Mouse (Mus musculus) lung, embryonic 14.5 days (tissue): ENCODE measurements around the gene Txn2. TPM values are rescaled to one million over a fixed set of nuclear protein-coding genes. Genes with fewer than 3 reads are reported as not detected.
A peak's percentile ranks its signal among the peaks of the same experiment; 100 is the strongest.

ENCODE experiments used
- ATAC-seq: fragments of 200-750 bp; cut with Nextera tagmentation; 2 replicates; pipeline ENCODE4 v1.8.0; 2017; ENCODE audit warnings: mild to moderate bottlenecking, moderate TSS enrichment, moderate library complexity; ENCODE audit not compliant: insufficient read depth
- DNase-seq: peaks from one replicate; pipeline ENCODE4 v3.0.0-alpha.2; 2015
- H3K27ac ChIP-seq: fragments of 300-500 bp; sonication (generic); 2 replicates; pipeline ENCODE4 v1.5.1; 2014; ENCODE audit warnings: low read depth, mild to moderate bottlenecking, moderate library complexity
- H3K27me3 ChIP-seq: fragments of 300-500 bp; sonication (generic); 2 replicates; pipeline ENCODE4 v1.6.1; 2014; ENCODE audit warnings: low read length, control low read depth; ENCODE audit not compliant: insufficient read depth
- H3K36me3 ChIP-seq: fragments of 300-500 bp; sonication (generic); 2 replicates; pipeline ENCODE4 v1.6.1; 2014; ENCODE audit warnings: control low read depth; ENCODE audit not compliant: insufficient read depth
- H3K4me1 ChIP-seq: fragments of 300-500 bp; sonication (generic); 2 replicates; pipeline ENCODE4 v1.6.1; 2014; ENCODE audit warnings: antibody characterized with exemption, control low read depth; ENCODE audit not compliant: insufficient read depth
- H3K4me2 ChIP-seq: fragments of 300-500 bp; sonication (generic); 2 replicates; pipeline ENCODE4 v1.6.1; 2014; ENCODE audit warnings: mild to moderate bottlenecking
- H3K4me3 ChIP-seq: fragments of 300-500 bp; sonication (generic); 2 replicates; pipeline ENCODE4 v1.5.1; 2014; ENCODE audit warnings: low read depth, low read length
- H3K9ac ChIP-seq: fragments of 300-500 bp; sonication (generic); 2 replicates; pipeline ENCODE4 v1.6.1; 2014
- H3K9me3 ChIP-seq: fragments of 300-500 bp; sonication (generic); 2 replicates; pipeline ENCODE4 v1.6.1; 2016; ENCODE audit warnings: low read depth, low read length, control low read depth
- CTCF ChIP-seq: IDR thresholded peaks from 2 replicates; pipeline ENCODE4 v1.5.1; 2016; ENCODE audit warnings: antibody characterized with exemption, low read depth
- WGBS: fragments of 180-500 bp; shearing (Covaris S2); extraction: QIAGEN DNeasy Blood & Tissue Kit; methylation state at CpG from one replicate; pipeline ENCODE4 v1.1.7; 2014; 5-methylcytosine and 5-hydroxymethylcytosine counted together
- polyA plus RNA-seq: library from polyadenylated mRNA; unstranded; fragments of >200 nt; fragmentation: Nextera tagmentation; extraction: Ambion mirVana; gene quantifications from 2 replicates; pipeline ENCODE4 v1.2.1, GENCODE M21; 2014

The Txn2 gene
- polyA plus RNA-seq, 1 experiment from 2014 or later = 227 TPM

DNA sequence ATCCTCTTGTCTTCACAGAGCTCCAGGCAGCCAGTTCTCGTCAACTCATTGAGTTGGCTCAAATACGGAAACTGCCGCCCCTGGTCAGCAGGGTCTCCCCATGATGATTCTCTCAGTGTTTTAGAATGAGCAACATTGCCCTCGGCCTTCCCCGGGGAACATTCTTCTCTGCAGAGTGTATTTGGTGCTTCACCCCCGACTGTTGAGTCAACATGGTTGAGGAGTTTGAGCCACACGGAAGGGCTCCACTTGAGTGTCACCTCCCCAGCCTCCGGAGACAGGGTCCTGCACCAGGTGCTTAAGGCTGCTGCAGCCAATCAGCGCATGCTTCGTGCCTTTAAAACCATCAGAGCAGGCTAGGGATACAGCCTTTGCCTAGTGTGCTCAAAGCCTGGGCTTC is 35.5 kb downstream of the Txn2 start:
- no peak overlapping the region for H3K9ac ChIP-seq
- H3K4me3 ChIP-seq = no peak overlapping the region
- peak overlapping the region; percentile 60; the same call in 1 of the 2 replicates for H3K27ac ChIP-seq
- no peak for TF ChIP-seq CTCF
- no peak overlapping the region for H3K4me2 ChIP-seq
- H3K36me3 ChIP-seq = no peaks in the 10 kb centered on the region
- peak; percentile 75; the same call in 1 of the 2 replicates for ATAC-seq
- H3K9me3 ChIP-seq = no peaks in the 10 kb centered on the region
- 40% methylated on average over 10 of the region's 10 CpGs for WGBS
- peak; percentile 39 for DNase-seq
- no peaks in the 10 kb centered on the region for H3K27me3 ChIP-seq
- H3K4me1 ChIP-seq = no peaks in the 10 kb centered on the region

DNA sequence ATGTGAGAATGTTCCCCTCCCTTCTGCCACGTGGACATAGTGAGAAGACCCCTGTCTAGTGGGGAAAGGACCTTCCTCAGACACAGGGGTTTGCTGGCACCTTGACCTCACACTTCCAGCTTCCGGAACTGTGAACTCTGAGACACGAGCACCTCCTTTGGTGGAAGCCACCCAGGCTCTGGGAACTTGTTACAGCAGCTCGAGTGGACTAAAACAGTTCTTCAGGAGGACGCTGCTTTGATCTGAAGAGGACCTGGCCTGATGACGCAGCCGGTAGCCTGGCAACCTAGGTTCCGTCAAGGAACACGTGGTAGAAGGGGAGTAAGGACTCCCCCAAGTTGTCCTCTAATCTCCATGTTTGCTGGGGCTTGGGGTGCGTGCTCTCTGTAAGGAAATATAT is 36.4 kb downstream of the Txn2 start:
- Histone ChIP-seq H3K4me1 (no peaks in the 10 kb centered on the region), H3K27ac (peak overlapping the region; percentile 48; the same call in 1 of the 2 replicates), H3K9ac (no peak overlapping the region), H3K9me3 (no peaks in the 10 kb centered on the region), H3K27me3 (no peaks in the 10 kb centered on the region), H3K4me2 (no peak overlapping the region), H3K36me3 (no peaks in the 10 kb centered on the region), H3K4me3 (no peak overlapping the region)
- ATAC-seq (no peak), DNase-seq (no peak)
- TF ChIP-seq CTCF = no peak
- 65% methylated on average over 10 of the region's 10 CpGs for WGBS

DNA sequence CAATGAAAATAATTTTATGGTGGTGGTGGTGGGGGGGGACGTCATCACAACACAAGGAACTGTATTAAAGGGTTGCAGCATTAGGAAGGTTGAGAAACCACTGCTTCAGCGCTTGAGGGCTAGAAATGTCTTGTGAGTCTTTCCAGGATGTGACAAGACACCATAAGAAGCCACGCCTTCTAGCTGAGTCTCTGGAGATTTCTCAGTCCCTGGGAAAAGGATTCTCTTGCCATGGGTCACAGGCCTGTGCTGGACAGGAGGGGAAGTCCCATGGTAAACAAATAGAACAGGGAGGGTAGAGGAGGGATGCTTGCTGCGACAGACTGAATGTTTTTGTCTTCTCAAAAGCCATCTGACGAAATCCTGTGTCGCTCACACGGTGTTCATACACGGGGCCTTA is 37.0 kb downstream of the Txn2 start:
- no peak overlapping the region for H3K27ac ChIP-seq
- WGBS = 59% methylated on average over 8 of the region's 8 CpGs
- no peaks in the 10 kb centered on the region for H3K4me1 ChIP-seq
- no peak overlapping the region for H3K4me2 ChIP-seq
- DNase-seq (peak; percentile 65), ATAC-seq (peak; percentile 35; the same call in 1 of the 2 replicates)
- no peaks in the 10 kb centered on the region for H3K36me3 ChIP-seq
- no peaks in the 10 kb centered on the region for H3K27me3 ChIP-seq
- no peak overlapping the region for H3K9ac ChIP-seq
- H3K9me3 ChIP-seq = no peaks in the 10 kb centered on the region
- no peak overlapping the region for H3K4me3 ChIP-seq
- no peak for TF ChIP-seq CTCF

DNA sequence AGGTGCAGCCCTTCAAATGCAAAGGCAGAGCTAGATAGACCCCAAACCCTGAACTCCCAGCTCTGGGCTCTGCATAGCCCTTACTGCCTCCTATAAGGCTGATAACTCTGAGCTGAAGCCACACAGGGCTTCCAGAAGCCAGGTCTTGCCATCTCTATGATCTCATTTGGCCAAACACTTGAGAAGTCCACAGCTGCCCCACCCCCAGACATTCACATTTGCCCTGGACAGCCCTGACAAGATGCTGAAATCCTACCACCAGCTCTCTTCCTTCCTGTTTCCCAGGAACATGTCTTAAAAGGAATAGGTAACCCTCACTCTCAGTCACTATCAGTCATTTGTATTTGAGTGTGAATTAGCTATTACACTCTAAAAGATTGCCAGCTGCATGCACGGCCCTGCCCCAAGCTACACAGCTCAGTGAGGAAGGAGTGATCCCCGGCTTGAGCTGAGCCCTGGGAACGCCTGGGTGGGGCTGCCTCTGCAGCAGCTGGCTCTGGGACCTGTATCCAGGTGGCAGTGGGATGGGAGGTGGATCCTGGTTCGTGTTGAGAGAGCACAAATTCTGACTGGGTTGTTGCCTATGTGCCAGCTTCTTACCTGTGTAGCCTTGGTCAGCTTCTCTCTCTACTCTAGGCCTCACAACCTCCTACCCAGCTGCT is 38.9 kb downstream of the Txn2 start:
- TF ChIP-seq CTCF = no peak
- DNase-seq (peak; percentile 24), ATAC-seq (no peak)
- Histone ChIP-seq H3K9me3 (no peaks in the 10 kb centered on the region), H3K4me1 (no peaks in the 10 kb centered on the region), H3K4me3 (no peak overlapping the region), H3K36me3 (no peaks in the 10 kb centered on the region), H3K27ac (no peak overlapping the region; the same call in none of the 2 replicates), H3K4me2 (no peak overlapping the region), H3K9ac (no peak overlapping the region), H3K27me3 (no peaks in the 10 kb centered on the region)
- WGBS = 31% methylated on average over 4 of the region's 4 CpGs

DNA sequence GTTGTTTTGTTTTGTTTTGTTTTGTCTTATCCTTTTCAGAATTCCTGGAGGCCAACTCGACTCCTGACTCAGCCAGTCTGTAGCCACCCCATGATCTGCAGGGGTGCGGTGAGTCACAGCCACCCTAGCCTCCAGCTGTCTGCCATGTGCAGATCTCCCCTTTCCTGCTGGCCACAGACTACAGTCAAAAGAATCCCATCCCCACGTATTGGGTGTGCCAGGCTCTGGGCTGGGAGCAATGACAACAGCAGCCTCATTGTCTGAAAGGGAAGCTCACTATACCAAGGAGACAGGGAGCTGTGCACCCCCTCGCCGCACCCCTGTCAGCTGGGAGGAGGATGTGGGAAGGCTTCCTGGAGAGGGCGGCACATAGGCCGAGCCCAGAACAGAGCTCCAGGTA is 40.5 kb downstream of the Txn2 start:
- Histone ChIP-seq H3K4me1 (peaks cover 7% of the 10 kb centered on the region; the same call in 1 of the 2 replicates), H3K36me3 (no peaks in the 10 kb centered on the region), H3K9ac (no peak overlapping the region), H3K27me3 (no peaks in the 10 kb centered on the region), H3K27ac (no peak overlapping the region), H3K4me3 (no peak overlapping the region), H3K9me3 (no peaks in the 10 kb centered on the region), H3K4me2 (no peak overlapping the region)
- DNase-seq (no peak), ATAC-seq (no peak)
- TF ChIP-seq CTCF = no peak
- WGBS = 65% methylated on average over 7 of the region's 7 CpGs

DNA sequence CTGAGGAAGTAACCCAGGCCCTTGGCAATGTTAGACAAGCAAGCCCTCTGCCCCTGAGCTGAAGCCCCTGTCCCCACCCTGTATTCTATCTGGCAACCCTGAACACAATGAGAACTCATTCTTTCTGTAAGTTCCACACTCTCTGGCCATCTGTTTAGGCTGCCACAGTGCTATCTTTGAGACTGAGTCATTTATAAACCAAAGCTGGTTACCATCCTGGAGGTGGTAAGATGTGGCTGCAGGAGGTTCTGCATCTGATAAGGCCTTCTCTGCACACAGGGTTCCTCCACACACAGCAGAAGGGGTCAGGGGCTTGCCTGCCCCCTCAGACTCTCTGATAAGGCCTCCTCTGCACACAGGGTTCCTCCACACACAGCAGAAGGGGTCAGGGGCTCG is 41.7 kb downstream of the Txn2 start:
- Histone ChIP-seq H3K4me2 (no peak overlapping the region), H3K36me3 (no peaks in the 10 kb centered on the region), H3K27me3 (no peaks in the 10 kb centered on the region), H3K4me1 (peaks cover 17% of the 10 kb centered on the region), H3K9ac (no peak overlapping the region), H3K9me3 (no peaks in the 10 kb centered on the region), H3K27ac (peak overlapping the region; percentile 36; the same call in 1 of the 2 replicates), H3K4me3 (no peak overlapping the region)
- TF ChIP-seq CTCF = no peak
- WGBS = 38% methylated on average over 1 of the region's 1 CpGs
- DNase-seq (no peak), ATAC-seq (no peak)

DNA sequence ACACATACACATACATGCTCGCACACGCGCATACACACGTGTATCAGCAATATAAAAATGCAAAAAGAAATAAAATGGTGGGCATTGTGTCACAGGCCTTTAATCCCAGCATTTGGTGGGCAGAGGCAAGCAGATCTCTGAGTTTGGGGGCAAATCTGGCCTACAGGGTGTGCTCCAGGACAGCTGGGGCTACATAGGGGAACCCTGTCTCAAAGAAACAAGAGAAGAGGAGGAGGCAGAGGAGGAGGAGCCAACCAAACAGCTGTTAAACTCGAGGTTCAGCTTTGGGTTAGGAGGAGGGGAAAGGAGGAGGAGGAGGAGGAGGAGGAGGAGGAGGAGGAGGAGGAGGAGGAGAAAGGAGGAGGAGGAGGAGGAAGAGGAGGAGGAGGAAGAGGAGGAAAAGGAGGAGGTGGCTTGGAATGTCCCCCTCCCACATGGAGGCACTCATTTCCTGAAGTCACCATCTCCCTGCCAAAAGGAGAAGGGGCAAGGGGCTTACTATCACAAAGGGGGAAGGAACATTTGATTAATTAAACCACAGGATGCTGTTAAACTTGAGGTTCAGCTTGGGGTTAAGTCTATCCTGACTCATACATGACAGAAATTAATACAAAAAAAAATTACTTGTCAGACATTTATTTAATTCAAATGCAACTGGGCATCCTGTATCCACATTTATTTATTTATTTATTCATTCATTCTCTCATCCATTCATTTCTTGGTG is 42.3 kb downstream of the Txn2 start:
- H3K4me1 ChIP-seq = peaks cover 18% of the 10 kb centered on the region
- no peaks in the 10 kb centered on the region for H3K27me3 ChIP-seq
- no peak overlapping the region for H3K9ac ChIP-seq
- H3K4me3 ChIP-seq = no peak overlapping the region
- H3K4me2 ChIP-seq = no peak overlapping the region
- no peak for ATAC-seq
- no peak for TF ChIP-seq CTCF
- H3K9me3 ChIP-seq = no peaks in the 10 kb centered on the region
- 74% methylated on average over 5 of the region's 5 CpGs for WGBS
- DNase-seq = no peak
- H3K27ac ChIP-seq = no peak overlapping the region
- no peaks in the 10 kb centered on the region for H3K36me3 ChIP-seq
